Mouse (Mus musculus) retina, postnatal 1 day (tissue): ENCODE data around the gene Pfn3.
A peak's percentile ranks its signal among the peaks of the same experiment; 100 is the strongest.

Source experiments
- DNase-seq: peaks from one replicate; pipeline ENCODE4 v3.0.0-alpha.2; 2012

The Pfn3 gene

GRCm38 (mm10) chr13:55391626-55392029 lies 23.4 kb downstream of the Pfn3 start:
- DNase-seq = no peak

- DNase-seq = no peak
Observed at GRCm38 (mm10) chr13:55390644-55391043, 24.4 kb downstream of the Pfn3 start.

GRCm38 (mm10) chr13:55381790-55382189 lies 33.2 kb downstream of the Pfn3 start:
- DNase-seq = no peak

GRCm38 (mm10) chr13:55378907-55379580 lies 36.0 kb downstream of the Pfn3 start:
- DNase-seq = peak; percentile 41

GRCm38 (mm10) chr13:55375877-55376276 lies 39.2 kb downstream of the Pfn3 start:
- DNase-seq = no peak

- no peak for DNase-seq
Observed at GRCm38 (mm10) chr13:55374206-55374924, 40.7 kb downstream of the Pfn3 start.

- peak; percentile 46 for DNase-seq
Observed at GRCm38 (mm10) chr13:55371740-55372139, 43.3 kb downstream of the Pfn3 start.

GRCm38 (mm10) chr13:55371007-55371681 lies 43.9 kb downstream of the Pfn3 start:
- peak; percentile 43 for DNase-seq

- no peak for DNase-seq
Observed at GRCm38 (mm10) chr13:55370234-55370633, 44.8 kb downstream of the Pfn3 start.

- DNase-seq = no peak
Observed at GRCm38 (mm10) chr13:55369531-55370114, 45.4 kb downstream of the Pfn3 start, which contains the start of gene Rgs14. Rgs14 (plus strand) TSS chr13:55369732.

GRCm38 (mm10) chr13:55368401-55368800 lies 46.6 kb downstream of the Pfn3 start:
- no peak for DNase-seq
